Mouse (Mus musculus) limb, embryonic 12.5 days (tissue): ENCODE measurements around the gene Slc25a35. TPM values are rescaled to one million over a fixed set of nuclear protein-coding genes. Genes with fewer than 3 reads are reported as not detected.

ENCODE experiments used
- microRNA-seq: library from miRNA; unstranded; fragments of <30 nt; microRNA quantifications from one replicate; pipeline ENCODE4, GENCODE M21; 2017
- polyA plus RNA-seq: library from polyadenylated mRNA; unstranded; fragments of >200 nt; fragmentation: Nextera tagmentation; extraction: Ambion mirVana; gene quantifications from 2 replicates; pipeline ENCODE4 v1.2.1, GENCODE M21; 2016

Gene Slc25a35
- polyA plus RNA-seq, 1 experiment from 2014 or later: 2.3 TPM

Small RNA genes lying within 50 kb of the gene (microRNA-seq; reads per million reads assigned to microRNA genes)
- 7.0 reads per million, percentile 20 among the genes with 10 or more reads in this experiment for gene Mir3062

Other genes with a start within 250 kb of the Slc25a35 start
- gene Ndel1, start 96.3 kb upstream of the Slc25a35 start, polyA plus RNA-seq: 69.5 and 74.7 TPM in 2 replicates
- gene Rnf222, start 79.6 kb upstream of the Slc25a35 start, polyA plus RNA-seq: 0.05 TPM in 1 of 2 replicates, not detected in the other
- gene Rpl26, start 66.5 kb upstream of the Slc25a35 start, polyA plus RNA-seq: 1,086 and 1,101 TPM in 2 replicates
- gene Odf4, start 41.0 kb upstream of the Slc25a35 start, polyA plus RNA-seq: not detected in 2 replicates
- gene Arhgef15, start 10.7 kb upstream of the Slc25a35 start, polyA plus RNA-seq: 6.1 and 7.0 TPM in 2 replicates
- 64.6 and 69.6 TPM in 2 replicates for gene Rangrf, start 7.1 kb downstream of the Slc25a35 start, polyA plus RNA-seq
- 45.7 and 48.5 TPM in 2 replicates for gene Pfas, start 40.3 kb downstream of the Slc25a35 start, polyA plus RNA-seq
- 70.5 and 73.8 TPM in 2 replicates for gene Ctc1, start 47.8 kb downstream of the Slc25a35 start, polyA plus RNA-seq
- gene Aurkb, start 77.5 kb downstream of the Slc25a35 start, polyA plus RNA-seq: 169 and 171 TPM in 2 replicates
- gene Borcs6, start 91.6 kb downstream of the Slc25a35 start, polyA plus RNA-seq: 9.2 and 10.0 TPM in 2 replicates
- gene Tmem107, start 102.7 kb downstream of the Slc25a35 start, polyA plus RNA-seq: 39.5 and 41.0 TPM in 2 replicates
- 68.0 and 79.5 TPM in 2 replicates for gene Vamp2, start 120.4 kb downstream of the Slc25a35 start, polyA plus RNA-seq
- 7.2 and 10.4 TPM in 2 replicates for gene Per1, start 127.1 kb downstream of the Slc25a35 start, polyA plus RNA-seq
- 0.56 and 0.74 TPM in 2 replicates for gene Hes7, start 152.3 kb downstream of the Slc25a35 start, polyA plus RNA-seq
- 0.22 and 0.76 TPM in 2 replicates for gene 9130213A22Rik, start 154.5 kb downstream of the Slc25a35 start, polyA plus RNA-seq
- gene Aloxe3, start 157.8 kb downstream of the Slc25a35 start, polyA plus RNA-seq: 0.58 and 0.77 TPM in 2 replicates
- gene Alox12b, start 188.9 kb downstream of the Slc25a35 start, polyA plus RNA-seq: 0.08 TPM in 1 of 2 replicates, not detected in the other
- gene Alox8, start 229.7 kb downstream of the Slc25a35 start, polyA plus RNA-seq: 0.08 TPM in 1 of 2 replicates, not detected in the other